Mouse (Mus musculus): ENCODE results near the gene Mrtfa. TPM values are rescaled to one million over a fixed set of nuclear protein-coding genes. Genes with fewer than 3 reads are reported as not detected.

The Mrtfa gene
- total RNA-seq (2021) = 10 to 100 TPM; 17.5 to 17.7 TPM

DNA sequence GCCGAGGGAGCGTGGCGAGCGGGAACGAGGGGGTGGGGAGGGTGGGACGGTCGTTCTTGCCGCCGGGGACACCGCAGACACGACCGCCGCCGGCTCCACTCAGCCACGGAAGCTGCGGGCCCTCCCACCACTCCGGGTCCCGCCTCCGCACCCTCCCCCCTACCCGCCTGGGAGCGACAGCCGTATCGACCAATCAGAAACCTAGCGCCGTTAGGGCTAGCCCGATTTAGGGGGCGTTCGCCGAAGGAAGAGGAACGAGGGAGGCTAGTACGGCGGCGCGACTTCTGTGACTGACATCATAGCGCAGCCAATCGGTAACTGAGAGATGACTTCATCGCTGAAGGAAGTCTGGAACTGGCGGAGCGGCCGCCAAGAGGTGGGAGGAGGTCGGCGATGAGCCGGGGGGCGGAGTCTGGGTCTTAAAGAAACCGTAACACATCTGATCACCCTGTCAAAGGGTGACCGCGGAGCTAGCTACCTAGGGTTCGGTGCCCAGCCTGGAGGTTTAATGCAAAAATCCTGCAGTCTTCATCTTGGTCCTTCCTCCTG, at the start of gene Mrtfa:
Gene Mrtfa (minus strand): TSS at position 128 of the 549 bp plus-strand sequence.
- peak; percentile 100 for DNase-seq

DNA sequence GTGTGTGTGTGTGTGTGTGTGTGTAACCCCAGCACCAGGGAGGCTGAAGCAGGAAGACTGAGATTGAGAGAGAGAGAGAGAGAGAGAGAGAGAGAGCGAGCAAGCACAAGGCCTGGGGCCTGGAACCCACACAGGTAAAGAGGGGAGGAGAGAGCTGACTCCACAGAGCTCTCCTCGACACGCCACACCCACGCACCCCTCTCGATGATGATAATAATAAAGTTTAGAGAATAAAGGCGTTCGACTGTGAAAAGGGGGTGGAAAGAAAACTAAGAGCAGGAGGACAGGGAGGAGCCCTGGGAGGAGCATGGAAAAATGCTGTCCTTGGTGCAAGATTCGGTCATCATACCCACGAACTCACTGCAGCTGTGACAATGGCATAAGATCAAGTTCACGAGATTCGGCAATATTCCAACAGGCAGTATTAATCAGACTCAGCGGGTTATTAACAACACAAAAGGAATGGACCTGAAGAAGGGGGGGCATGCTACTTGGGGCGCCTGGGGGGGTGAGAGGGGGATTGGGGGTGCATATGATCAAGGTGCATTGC, 49.3 kb upstream of the Mrtfa start:
- no peak for DNase-seq

- DNase-seq = peak; percentile 63
Measured at GRCm38 (mm10) chr15:81239261-81239660, 48.7 kb upstream of the Mrtfa start.

GRCm38 (mm10) chr15:81237471-81237870, 46.9 kb upstream of the Mrtfa start:
- DNase-seq = no peak

- DNase-seq = no peak
Measured at GRCm38 (mm10) chr15:81236062-81236461, 45.5 kb upstream of the Mrtfa start.

DNA sequence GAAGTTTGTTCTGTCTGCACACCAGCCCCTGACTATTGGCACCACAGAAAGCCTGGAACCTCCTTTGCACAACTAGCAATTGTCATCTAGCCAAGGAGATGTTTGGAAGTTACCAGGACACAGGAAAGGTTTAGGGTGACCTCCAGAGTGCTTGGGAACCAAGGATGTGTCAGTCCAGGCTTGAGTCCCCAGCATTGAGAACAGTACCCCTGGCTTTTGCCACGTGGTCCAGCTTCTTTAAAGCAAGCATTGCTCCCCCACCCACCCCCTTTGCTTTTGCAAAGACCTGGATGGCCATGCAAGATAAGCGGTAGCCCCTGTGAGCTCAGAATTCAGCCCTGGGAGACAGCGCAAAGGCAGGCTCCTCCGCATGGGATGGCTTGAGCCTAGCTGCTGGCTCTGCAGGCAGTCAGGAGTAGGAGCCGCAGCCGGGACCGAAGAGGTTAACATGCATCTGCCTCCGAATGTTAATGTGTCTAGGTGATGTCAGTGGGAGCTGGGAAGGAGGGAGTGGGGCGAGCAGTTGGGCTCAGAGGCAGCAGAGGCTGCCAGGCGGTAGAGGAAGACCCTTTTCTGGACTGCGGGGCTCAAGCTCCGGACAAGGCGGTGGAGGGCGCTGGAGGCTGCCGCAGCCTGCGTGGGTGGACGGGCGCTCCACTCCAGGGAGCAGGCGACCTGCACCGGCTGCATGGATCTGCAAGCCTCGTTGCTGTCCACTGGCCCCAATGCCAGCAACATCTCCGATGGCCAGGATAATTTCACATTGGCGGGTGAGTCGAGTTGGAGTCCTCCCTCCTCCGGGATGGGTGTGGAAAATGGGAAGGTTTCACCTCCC, 44.7 kb upstream of the Mrtfa start, which contains the start of gene Mchr1:
Gene Mchr1 (plus strand): TSS at position 414 of the 835 bp plus-strand sequence.
- peak; percentile 55 for DNase-seq

GRCm38 (mm10) chr15:81231325-81231724, 40.8 kb upstream of the Mrtfa start:
- DNase-seq = no peak

GRCm38 (mm10) chr15:81229791-81230190, 39.2 kb upstream of the Mrtfa start:
- DNase-seq = no peak

DNA sequence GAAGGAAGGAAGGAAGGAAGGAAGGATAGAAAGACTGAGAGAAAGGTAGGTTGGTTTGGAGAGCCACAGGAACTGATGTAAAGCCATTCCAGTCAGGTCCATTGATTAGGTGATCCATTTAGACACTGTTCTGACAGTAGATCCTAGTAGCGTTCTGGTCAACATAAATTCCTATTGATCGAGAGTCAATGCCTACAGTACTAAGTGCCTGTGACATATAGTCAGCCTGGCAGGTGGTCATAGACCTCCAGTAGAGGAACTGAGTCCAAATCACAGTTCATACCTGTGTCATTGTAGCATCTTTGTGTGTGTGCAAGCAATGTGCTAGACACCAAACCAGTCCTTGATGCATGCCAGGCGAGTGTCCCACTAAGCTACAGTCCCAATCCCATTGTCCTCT, 37.7 kb upstream of the Mrtfa start:
- DNase-seq = no peak

GRCm38 (mm10) chr15:81227275-81227674, 36.7 kb upstream of the Mrtfa start:
- DNase-seq = no peak

- no peak for DNase-seq
Measured at GRCm38 (mm10) chr15:81226796-81227195, 36.2 kb upstream of the Mrtfa start.

DNA sequence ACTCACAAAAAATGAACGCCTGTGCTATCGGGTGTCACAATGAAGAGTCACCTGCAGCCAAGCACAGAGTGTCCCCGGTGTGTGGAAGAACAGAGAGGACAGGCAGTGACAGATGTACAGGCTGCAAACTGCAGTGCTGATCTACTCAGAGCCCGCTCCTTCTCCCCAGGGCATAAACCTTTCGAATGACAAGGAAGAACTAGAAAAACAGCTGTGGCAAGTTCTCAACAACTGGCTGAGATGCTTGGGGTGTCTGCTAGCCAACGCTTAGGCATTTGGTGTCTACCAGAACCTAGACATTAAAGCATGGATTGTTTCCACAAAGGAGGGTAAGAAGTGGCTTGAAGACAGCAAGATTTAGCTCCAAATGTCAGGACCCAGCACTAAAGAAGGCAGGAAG, 35.2 kb upstream of the Mrtfa start:
- no peak for DNase-seq

DNA sequence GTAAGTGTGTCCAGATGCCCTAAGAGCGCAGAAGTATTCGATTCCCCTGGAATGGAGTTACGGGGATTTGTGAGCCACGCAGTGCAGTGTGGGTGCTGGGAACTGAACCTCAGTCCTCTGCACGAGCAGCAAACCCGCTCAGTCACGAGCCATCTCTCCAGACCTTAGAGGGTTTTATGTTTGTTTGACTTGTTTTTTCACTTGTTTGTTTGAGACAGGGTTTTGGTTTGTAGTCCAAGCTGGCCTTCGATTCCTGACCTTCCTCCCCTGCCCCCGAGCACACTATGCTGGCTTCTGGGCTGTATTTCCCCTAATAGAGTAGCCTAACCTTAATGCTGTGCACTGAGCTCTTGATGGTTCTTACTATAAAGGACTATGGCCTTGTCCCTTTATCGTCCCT, 34.5 kb upstream of the Mrtfa start:
- no peak for DNase-seq

GRCm38 (mm10) chr15:81221446-81221845, 30.9 kb upstream of the Mrtfa start:
- DNase-seq = no peak

- peak; percentile 23 for DNase-seq
Measured at GRCm38 (mm10) chr15:81220051-81220450, 29.5 kb upstream of the Mrtfa start.

DNA sequence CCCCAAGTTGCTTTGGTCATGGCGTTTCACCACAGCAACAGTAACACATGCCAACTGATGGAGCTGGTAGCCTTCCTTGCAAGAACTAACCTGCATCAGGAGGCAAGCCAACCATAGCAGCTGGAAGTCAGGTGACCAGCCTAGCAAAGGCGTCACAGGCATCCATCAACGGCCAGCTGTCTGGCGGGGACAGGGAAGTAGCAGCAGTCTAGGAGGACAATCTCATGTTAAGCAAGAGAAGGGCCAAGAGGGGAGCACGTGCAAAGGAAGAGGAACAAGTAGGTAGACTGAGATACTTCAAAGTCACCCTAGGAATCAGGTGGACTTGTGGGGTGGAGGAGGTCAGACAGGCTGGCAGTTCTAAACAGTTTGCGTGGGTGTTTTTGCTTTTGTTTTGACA, 28.5 kb upstream of the Mrtfa start:
- no peak for DNase-seq

- DNase-seq = no peak
Measured at GRCm38 (mm10) chr15:81216906-81217653, 26.5 kb upstream of the Mrtfa start.

- DNase-seq = no peak
Measured at GRCm38 (mm10) chr15:81212976-81213375, 22.4 kb upstream of the Mrtfa start.

GRCm38 (mm10) chr15:81210496-81210895, 19.9 kb upstream of the Mrtfa start:
- DNase-seq = no peak

- DNase-seq = no peak
Measured at GRCm38 (mm10) chr15:81202462-81202861, 11.9 kb upstream of the Mrtfa start.

- peak; percentile 80 for DNase-seq
Measured at GRCm38 (mm10) chr15:81199372-81199959, 8.9 kb upstream of the Mrtfa start.

DNA sequence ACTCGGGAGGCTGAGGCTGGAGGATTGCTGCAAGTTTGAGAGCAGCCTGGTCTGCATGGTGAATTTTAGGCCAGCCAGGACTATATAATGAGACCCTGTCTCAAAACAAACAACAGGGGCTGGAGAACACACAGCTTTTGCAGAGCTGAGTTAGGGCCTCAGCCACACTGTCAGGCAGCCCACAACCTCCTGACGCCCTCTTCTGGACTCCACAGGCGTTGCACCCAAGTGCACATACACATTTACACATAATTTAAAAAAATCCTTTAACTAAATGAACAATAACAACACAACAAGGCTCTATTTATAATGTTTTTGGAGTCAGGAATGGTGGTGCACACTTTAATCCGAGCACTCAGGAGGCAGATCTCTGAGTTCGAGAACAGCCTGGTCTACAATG, 7.9 kb upstream of the Mrtfa start:
- DNase-seq = no peak

- DNase-seq = no peak
Measured at GRCm38 (mm10) chr15:81197197-81197596, 6.6 kb upstream of the Mrtfa start.
